Mouse (Mus musculus) heart, postnatal 0 days (tissue): ENCODE results near the gene Ankib1. TPM values are rescaled to one million over a fixed set of nuclear protein-coding genes. Genes with fewer than 3 reads are reported as not detected.
"Not testable (repeated sequence)": the region's sequence is repeated elsewhere in the genome, so short reads cannot be mapped to it uniquely, and the experiment has no call there.

Source experiments
- ATAC-seq: fragments of 200-750 bp; cut with Nextera tagmentation; 2 replicates; pipeline ENCODE4 v1.8.0; 2017; ENCODE audit warnings: low read depth, moderate number of reproducible peaks, moderate library complexity; ENCODE audit not compliant: insufficient read depth
- DNase-seq: peaks from one replicate; pipeline ENCODE4 v3.0.0-alpha.2; 2016; ENCODE audit warnings: low spot score
- H3K27ac ChIP-seq: fragments of 300-500 bp; sonication (generic); 2 replicates; pipeline ENCODE4 v1.5.1; 2014; ENCODE audit warnings: low read depth, mild to moderate bottlenecking
- H3K27me3 ChIP-seq: fragments of 300-500 bp; sonication (generic); 2 replicates; pipeline ENCODE4 v1.6.1; 2014; ENCODE audit warnings: low read length, mixed read lengths; ENCODE audit not compliant: control insufficient read depth, insufficient read depth
- H3K36me3 ChIP-seq: fragments of 300-500 bp; sonication (generic); replicated peaks from 2 replicates; pipeline ENCODE4 v1.6.1; 2014; ENCODE audit warnings: low read length, mixed read lengths; ENCODE audit not compliant: control insufficient read depth, insufficient read depth
- H3K4me1 ChIP-seq: fragments of 300-500 bp; sonication (generic); 2 replicates; pipeline ENCODE4 v1.6.1; 2014; ENCODE audit warnings: antibody characterized with exemption; ENCODE audit not compliant: control insufficient read depth, insufficient read depth
- H3K4me2 ChIP-seq: fragments of 300-500 bp; sonication (generic); 2 replicates; pipeline ENCODE4 v1.6.1; 2014; ENCODE audit warnings: low read depth, mild to moderate bottlenecking, low read length, moderate library complexity
- H3K4me3 ChIP-seq: fragments of 300-500 bp; sonication (generic); 2 replicates; pipeline ENCODE4 v1.5.1; 2014; ENCODE audit warnings: low read depth, low read length
- H3K9ac ChIP-seq: fragments of 300-500 bp; sonication (generic); replicated peaks from 2 replicates; pipeline ENCODE4 v1.6.1; 2014; ENCODE audit warnings: low read depth, low read length, mixed read lengths
- H3K9me3 ChIP-seq: fragments of 300-500 bp; sonication (generic); replicated peaks from 2 replicates; pipeline ENCODE4 v1.6.1; 2016; ENCODE audit warnings: low read length; ENCODE audit not compliant: control insufficient read depth
- CTCF ChIP-seq: IDR thresholded peaks from 2 replicates; pipeline ENCODE4 v1.5.1; 2016; ENCODE audit warnings: antibody characterized with exemption, control low read depth, low read depth
- EP300 ChIP-seq: IDR thresholded peaks from 2 replicates; pipeline ENCODE4 v1.6.1; 2016; ENCODE audit warnings: antibody characterized with exemption, low read depth
- WGBS: fragments of 180-500 bp; shearing (Covaris S2); extraction: QIAGEN DNeasy Blood & Tissue Kit; methylation state at CpG from one replicate; pipeline ENCODE4 v1.1.7; 2014; 5-methylcytosine and 5-hydroxymethylcytosine counted together
- polyA plus RNA-seq: library from polyadenylated mRNA; unstranded; fragments of >200 nt; fragmentation: Nextera tagmentation; extraction: Ambion mirVana; gene quantifications from 2 replicates; pipeline ENCODE4 v1.2.1, GENCODE M21; 2015
- total RNA-seq: library from RNA; depleted of rRNA; stranded (reverse); fragments of >200 nt; gene quantifications from 2 replicates; pipeline ENCODE4 v1.2.3, GENCODE M21; 2014; ENCODE audit warnings: low replicate concordance

Gene Ankib1
- total and polyA plus RNA-seq, 2 experiments from 2014 or later = 3.7 to 10.2 TPM

- DNase-seq (no peak), ATAC-seq (no peak)
- peak overlapping the region; percentile 26; the same call in 1 of the 2 replicates for H3K27ac ChIP-seq
- H3K27me3 ChIP-seq = no peaks in the 10 kb centered on the region
- 77% methylated on average over 3 of the region's 3 CpGs for WGBS
- H3K4me2 ChIP-seq = peak overlapping the region; percentile 37
- H3K4me1 ChIP-seq = no peaks in the 10 kb centered on the region
- H3K36me3 ChIP-seq = peaks cover 4% of the 10 kb centered on the region; the same call in 1 of the 2 replicates
- peak overlapping the region; percentile 9; the same call in 1 of the 2 replicates for H3K4me3 ChIP-seq
- H3K9me3 ChIP-seq = no peaks in the 10 kb centered on the region
- TF ChIP-seq CTCF = no peak
- H3K9ac ChIP-seq = peak overlapping the region; percentile 10; the same call in 1 of the 2 replicates
Observed at GRCm38 (mm10) chr5:3771512-3771911, 31.2 kb downstream of the Ankib1 start.

- H3K36me3 ChIP-seq = peaks cover 16% of the 10 kb centered on the region
- not testable (repeated sequence) for H3K9me3 ChIP-seq, H3K9ac ChIP-seq, H3K27ac ChIP-seq, H3K4me1 ChIP-seq, H3K4me2 ChIP-seq, H3K27me3 ChIP-seq, H3K4me3 ChIP-seq
- peak; percentile 16 for DNase-seq
- ATAC-seq = peak; percentile 36; the same call in 1 of the 2 replicates
Observed at GRCm38 (mm10) chr5:3750536-3750935, 52.2 kb downstream of the Ankib1 start.

DNA sequence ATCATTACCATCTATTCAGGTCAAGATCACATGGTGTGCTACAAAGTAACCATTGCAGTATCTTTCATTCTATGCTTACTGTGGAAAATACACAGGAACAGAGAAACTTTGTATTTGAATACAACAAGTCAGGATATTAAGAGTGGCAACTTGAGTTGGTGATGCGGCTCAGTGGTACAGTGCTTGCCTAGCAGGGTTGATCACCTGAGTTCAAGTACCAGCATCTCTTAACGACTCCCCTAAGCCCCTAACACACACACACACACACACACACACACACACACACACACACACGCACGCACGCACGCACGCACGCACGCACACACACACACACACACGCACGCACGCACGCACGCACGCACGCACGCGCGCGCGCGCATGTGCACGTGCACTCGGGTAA lies 69.9 kb downstream of the Ankib1 start:
- not testable (repeated sequence) for H3K4me2 ChIP-seq, ATAC-seq, H3K4me1 ChIP-seq, H3K4me3 ChIP-seq, H3K9me3 ChIP-seq, H3K27me3 ChIP-seq, DNase-seq, H3K27ac ChIP-seq, H3K9ac ChIP-seq
- H3K36me3 ChIP-seq = peaks cover 18% of the 10 kb centered on the region
- WGBS = 77% methylated on average over 19 of the region's 24 CpGs

GRCm38 (mm10) chr5:3728820-3729219 lies 73.9 kb downstream of the Ankib1 start:
- Histone ChIP-seq H3K36me3 (peaks cover 29% of the 10 kb centered on the region), H3K4me3 (no peak overlapping the region), H3K9ac (no peak overlapping the region), H3K4me1 (no peaks in the 10 kb centered on the region), H3K27me3 (no peaks in the 10 kb centered on the region), H3K9me3 (no peaks in the 10 kb centered on the region), H3K4me2 (no peak overlapping the region), H3K27ac (no peak overlapping the region)
- WGBS = 63% methylated on average over 5 of the region's 5 CpGs
- DNase-seq = no peak
- no peak for TF ChIP-seq CTCF
- TF ChIP-seq EP300 = no peak
- no peak for ATAC-seq

DNA sequence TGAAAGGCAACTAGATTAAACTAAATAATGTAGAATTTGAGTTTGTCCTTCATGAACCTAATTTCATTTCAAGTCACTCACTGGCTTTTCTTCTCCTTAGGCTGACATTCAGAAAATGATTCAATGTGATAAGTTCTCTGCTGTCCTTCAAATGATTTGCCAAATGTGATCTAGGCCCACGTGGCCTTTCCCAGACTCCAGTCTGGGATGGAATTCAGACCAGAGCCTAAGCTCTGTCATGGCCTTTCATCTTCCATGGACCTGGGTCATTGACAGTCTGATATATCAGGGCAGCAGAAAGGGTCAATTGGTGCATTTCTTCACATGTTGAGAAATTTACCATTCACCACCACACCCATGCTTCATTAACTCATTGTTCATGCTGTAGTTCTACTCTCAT lies 77.2 kb downstream of the Ankib1 start:
- ATAC-seq (no peak), DNase-seq (no peak)
- Histone ChIP-seq H3K27ac (no peak overlapping the region), H3K36me3 (peaks cover 31% of the 10 kb centered on the region), H3K4me3 (no peak overlapping the region), H3K9ac (no peak overlapping the region), H3K9me3 (no peaks in the 10 kb centered on the region), H3K4me1 (0 out of 2 replicates have a peak, but pooled peaks cover 4% of the 10 kb centered on the region), H3K27me3 (no peaks in the 10 kb centered on the region), H3K4me2 (no peak overlapping the region)
- WGBS = 65% methylated on average over 1 of the region's 1 CpGs
- TF ChIP-seq EP300 (no peak), CTCF (no peak)

DNA sequence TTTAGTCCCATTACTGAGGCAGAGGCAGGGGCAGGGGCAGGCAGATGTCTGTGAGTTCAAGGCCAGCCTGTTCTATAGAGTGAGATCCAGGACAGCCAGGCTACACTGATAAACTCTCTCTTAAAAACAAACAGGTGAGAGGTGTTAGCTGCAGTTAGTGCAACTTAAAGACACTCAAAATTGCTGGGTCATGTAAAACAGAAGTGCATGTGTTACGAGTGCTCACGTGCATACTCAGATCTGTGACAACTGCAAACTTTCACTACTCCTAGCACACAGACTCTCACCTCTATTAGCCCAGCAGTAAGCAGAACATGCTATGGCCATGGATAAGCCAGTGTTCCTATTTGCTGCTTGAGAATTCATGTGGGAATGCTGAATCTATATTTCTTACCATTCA lies 79.3 kb downstream of the Ankib1 start:
- 79% methylated on average over 2 of the region's 2 CpGs for WGBS
- Histone ChIP-seq H3K9ac (no peak overlapping the region), H3K4me2 (no peak overlapping the region), H3K36me3 (peaks cover 40% of the 10 kb centered on the region), H3K4me1 (0 out of 2 replicates have a peak, but pooled peaks cover 4% of the 10 kb centered on the region), H3K4me3 (no peak overlapping the region), H3K27me3 (no peaks in the 10 kb centered on the region), H3K9me3 (no peaks in the 10 kb centered on the region), H3K27ac (no peak overlapping the region)
- TF ChIP-seq CTCF (no peak), EP300 (no peak)
- DNase-seq (no peak), ATAC-seq (no peak)
